In genomic region chr9:24470166-24470565, GRCm38 (mm10) we compare ENCODE assay signal across 28 mouse cellular contexts. TPM values are rescaled to one million over a fixed set of nuclear protein-coding genes. Genes with fewer than 3 reads are reported as not detected.
DNase-seq lines count a peak whose midpoint lies in the region; ATAC-seq lines count a peak whose summit lies in the region.
"Had no signal": no experiment of that assay in that cellular context is flagged by ENCODE, and none has a peak within 500 bp of the region (broad histone marks: within the 10 kb centered on the region; RNA-seq: fewer than 3 reads in every experiment).

No protein-coding gene starts in this region.

- DNase-seq in forebrain, embryonic 10.5 days (ENCODE audit: extremely low spot score, low spot score), result no peak
- DNase-seq in adipocyte (ENCODE audit: low spot score), result peak; percentile 13
- DNase-seq in adrenal gland, adult 8-10 months, result peak; percentile 87
- peak; percentile 35 for DNase-seq in adrenal gland, postnatal 25 days
- no peak for DNase-seq in cerebellum, postnatal 10 days
- no peak for DNase-seq in gastrocnemius, postnatal 4 days (ENCODE audit: low spot score in 2 of 2)
- no peak for DNase-seq in embryonic facial prominence, embryonic 10.5 days (ENCODE audit: low spot score)
- DNase-seq: cerebellum, adult 11 months; cerebellum, adult 8-10 months; cerebellum, postnatal 14 days; gastrocnemius, postnatal 10 days; gastrocnemius, postnatal 36 days; heart, adult 11 months; heart, postnatal 10 days; heart, postnatal 36 days; kidney, adult 11 months had no signal

- no peak for ATAC-seq in forebrain, embryonic 15.5 days (replicated peaks)
- ATAC-seq: activated CD4-positive, CD25-positive, alpha-beta regulatory T cell, adult 4 months; forebrain, embryonic 16.5 days; hindbrain, embryonic 16.5 days; intestine, embryonic 15.5 days had no signal

- H3K9me3 ChIP-seq in forebrain, embryonic 15.5 days, result no peaks in the 10 kb centered on the region
- no peaks in the 10 kb centered on the region for H3K9me3 ChIP-seq in forebrain, embryonic 10.5 days
- H3K9me3 ChIP-seq in embryonic facial prominence, embryonic 10.5 days, result no peaks in the 10 kb centered on the region
- H3K9me3 ChIP-seq: embryonic facial prominence, embryonic 12.5 days; embryonic facial prominence, embryonic 15.5 days; forebrain, embryonic 12.5 days; heart, embryonic 12.5 days; heart, embryonic 15.5 days; hindbrain, embryonic 10.5 days; hindbrain, embryonic 13.5 days; intestine, embryonic 15.5 days had no signal

- H3K27ac ChIP-seq in forebrain, embryonic 15.5 days (replicated peaks), result 0 out of 2 replicates have a peak overlapping the region, but pooled peaks have one; percentile 15
- H3K27ac ChIP-seq in forebrain, embryonic 10.5 days, result no peak overlapping the region
- no peak overlapping the region for H3K27ac ChIP-seq in embryonic facial prominence, embryonic 10.5 days (replicated peaks)
- H3K27ac ChIP-seq: embryonic facial prominence, embryonic 12.5 days; embryonic facial prominence, embryonic 15.5 days; forebrain, embryonic 12.5 days; heart, embryonic 15.5 days; hindbrain, embryonic 10.5 days; hindbrain, embryonic 13.5 days; intestine, embryonic 15.5 days had no signal

- H3K4me2 ChIP-seq in forebrain, embryonic 15.5 days (replicated peaks), result no peak overlapping the region
- H3K4me2 ChIP-seq: embryonic facial prominence, embryonic 12.5 days; embryonic facial prominence, embryonic 15.5 days; forebrain, embryonic 12.5 days; heart, embryonic 12.5 days; heart, embryonic 15.5 days; hindbrain, embryonic 13.5 days; intestine, embryonic 15.5 days had no signal

- no peaks in the 10 kb centered on the region for H3K27me3 ChIP-seq in forebrain, embryonic 15.5 days
- H3K27me3 ChIP-seq in forebrain, embryonic 10.5 days (ENCODE audit: poor library complexity, severe bottlenecking), result no peaks in the 10 kb centered on the region
- H3K27me3 ChIP-seq in embryonic facial prominence, embryonic 10.5 days (replicated peaks; ENCODE audit: low read depth, poor library complexity, severe bottlenecking), result no peaks in the 10 kb centered on the region
- H3K27me3 ChIP-seq: embryonic facial prominence, embryonic 12.5 days; embryonic facial prominence, embryonic 15.5 days; forebrain, embryonic 12.5 days; heart, embryonic 12.5 days; heart, embryonic 15.5 days; hindbrain, embryonic 13.5 days; intestine, embryonic 15.5 days had no signal

- H3K9ac ChIP-seq in forebrain, embryonic 15.5 days (replicated peaks), result no peak overlapping the region
- H3K9ac ChIP-seq: embryonic facial prominence, embryonic 12.5 days; embryonic facial prominence, embryonic 15.5 days; forebrain, embryonic 12.5 days; heart, embryonic 12.5 days; heart, embryonic 15.5 days; hindbrain, embryonic 13.5 days; intestine, embryonic 15.5 days had no signal

- H3K36me3 ChIP-seq in forebrain, embryonic 15.5 days, result no peaks in the 10 kb centered on the region
- H3K36me3 ChIP-seq in forebrain, embryonic 10.5 days (replicated peaks), result peaks cover 16% of the 10 kb centered on the region
- H3K36me3 ChIP-seq in embryonic facial prominence, embryonic 10.5 days (replicated peaks), result peaks cover 7% of the 10 kb centered on the region
- H3K36me3 ChIP-seq: embryonic facial prominence, embryonic 12.5 days; embryonic facial prominence, embryonic 15.5 days; forebrain, embryonic 12.5 days; heart, embryonic 15.5 days; hindbrain, embryonic 13.5 days; intestine, embryonic 15.5 days had no signal

- peaks cover 19% of the 10 kb centered on the region; the same call in 1 of the 2 replicates for H3K4me1 ChIP-seq in forebrain, embryonic 15.5 days
- H3K4me1 ChIP-seq in forebrain, embryonic 10.5 days, result no peaks in the 10 kb centered on the region
- no peaks in the 10 kb centered on the region for H3K4me1 ChIP-seq in embryonic facial prominence, embryonic 10.5 days
- H3K4me1 ChIP-seq: embryonic facial prominence, embryonic 12.5 days; embryonic facial prominence, embryonic 15.5 days; forebrain, embryonic 12.5 days; heart, embryonic 15.5 days; hindbrain, embryonic 10.5 days; hindbrain, embryonic 13.5 days; intestine, embryonic 15.5 days had no signal

- WGBS in forebrain, embryonic 15.5 days, result 85% methylated on average over 5 of the region's 5 CpGs
- 94% methylated on average over 5 of the region's 5 CpGs for WGBS in forebrain, embryonic 10.5 days
- 84% methylated on average over 5 of the region's 5 CpGs for WGBS in embryonic facial prominence, embryonic 10.5 days

- no peak overlapping the region for H3K4me3 ChIP-seq in forebrain, embryonic 15.5 days
- no peak overlapping the region for H3K4me3 ChIP-seq in forebrain, embryonic 10.5 days
- H3K4me3 ChIP-seq in embryonic facial prominence, embryonic 10.5 days, result no peak overlapping the region
- H3K4me3 ChIP-seq: embryonic facial prominence, embryonic 12.5 days; embryonic facial prominence, embryonic 15.5 days; forebrain, embryonic 12.5 days; heart, embryonic 12.5 days; heart, embryonic 15.5 days; hindbrain, embryonic 10.5 days; hindbrain, embryonic 13.5 days; intestine, embryonic 15.5 days had no signal

RNA-seq across cellular contexts. Expression of gene Dpy19l1, which starts 32.8 kb away (rescaled TPM):
- polyA plus RNA-seq in forebrain, embryonic 15.5 days (2015; fragmentation: Nextera tagmentation; extraction: Ambion mirVana), result 34.7 and 52.8 TPM in 2 replicates
- 9.7 and 10.0 TPM in 2 replicates for polyA plus RNA-seq in forebrain, embryonic 10.5 days (2016; fragmentation: Nextera tagmentation; extraction: Ambion mirVana)
- 10 to 100 TPM; 28.2 to 71.4 (median 44.5) TPM for total RNA-seq in adrenal gland, adult 8-10 months (2022)
- 61.3 and 80.1 TPM in 2 replicates for total RNA-seq in adrenal gland, postnatal 25 days (2021)
- 10 to 100 TPM; 27.1 to 27.4 TPM for total RNA-seq in gastrocnemius, postnatal 4 days (2021)
- 9.2 and 9.7 TPM in 2 replicates for polyA plus RNA-seq in embryonic facial prominence, embryonic 10.5 days (2016; fragmentation: Nextera tagmentation; extraction: Ambion mirVana)

Comparison
In these comparisons a context has a peak if more than half of its experiments do, and no peak if none do; other contexts are left out.
1. DNase-seq: peak in adipocyte (single experiment), adrenal gland, adult 8-10 months (single experiment) and adrenal gland, postnatal 25 days (single experiment); none in forebrain, embryonic 10.5 days (single experiment), cerebellum, postnatal 10 days (0 of 2), gastrocnemius, postnatal 4 days (0 of 2) and embryonic facial prominence, embryonic 10.5 days (single experiment).